Mouse (Mus musculus): Measurements from ENCODE around the gene Tln2. TPM values are rescaled to one million over a fixed set of nuclear protein-coding genes. Genes with fewer than 3 reads are reported as not detected.
A peak's percentile ranks its signal among the peaks of the same experiment; 100 is the strongest.

The Tln2 gene
- polyA plus RNA-seq, 1 experiment, result 14.0 TPM

DNA sequence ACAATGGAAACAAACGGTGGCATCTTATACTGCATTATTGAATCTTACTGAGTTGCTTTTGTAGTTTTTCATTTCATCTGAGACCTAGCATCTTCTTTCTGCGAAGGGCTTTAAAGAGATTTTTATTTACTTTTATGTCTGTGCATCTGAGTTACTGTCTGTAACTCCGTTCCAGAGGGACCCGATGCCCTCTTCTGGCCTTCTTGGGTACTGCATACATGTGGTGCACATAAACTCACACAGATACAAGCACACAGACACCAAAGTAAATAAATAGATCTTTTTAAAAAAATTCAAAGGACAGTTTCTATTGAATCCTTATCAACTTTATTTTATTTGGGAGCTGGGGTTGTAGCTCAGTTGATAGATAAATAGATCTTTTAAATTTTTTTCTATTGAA, 388.1 kb downstream of the Tln2 start:
- no peaks in the 10 kb centered on the region for H3K27me3 ChIP-seq (ENCODE audit: control insufficient read depth, insufficient read depth, insufficient read length)

DNA sequence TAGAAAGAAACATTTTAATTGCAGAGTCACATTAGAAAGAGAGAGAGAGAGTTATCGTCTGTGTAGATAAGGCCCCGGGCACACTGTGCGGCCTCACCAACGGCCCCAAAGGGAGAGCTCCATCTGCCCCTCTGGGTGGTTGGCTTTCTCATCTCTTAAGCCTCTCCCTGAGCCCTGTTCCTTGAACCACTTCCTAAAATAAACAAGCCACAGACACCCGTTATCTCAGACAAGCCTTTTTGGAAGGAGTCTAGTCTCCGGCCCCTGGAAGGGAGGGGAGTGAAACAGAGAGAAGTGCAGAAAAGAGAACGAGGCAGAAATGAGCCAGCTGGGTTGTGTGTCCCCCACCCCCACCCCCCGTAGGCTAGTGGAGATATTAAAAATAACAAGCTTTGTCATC, 388.7 kb downstream of the Tln2 start:
- TF ChIP-seq CTCF (IDR thresholded peaks at IDR 0.05; ENCODE audit: control insufficient read depth, insufficient read depth, insufficient read length) (no peak), MAX (IDR thresholded peaks at IDR 0.05) (no peak), FOSL1 (IDR thresholded peaks at IDR 0.05; ENCODE audit: insufficient read depth, low read length, poor library complexity, severe bottlenecking) (no peak), MYOG (IDR thresholded peaks at IDR 0.05; ENCODE audit: control insufficient read depth, extremely low read depth, insufficient read length) (no peak), USF1 (IDR thresholded peaks at IDR 0.05; ENCODE audit: low read depth) (no peak), MYOD1 (IDR thresholded peaks at IDR 0.05; ENCODE audit: control insufficient read depth, insufficient read length, low read depth) (no peak), CEBPB (IDR thresholded peaks at IDR 0.05; ENCODE audit: low read depth) (no peak)
- Histone ChIP-seq H3K79me2 (ENCODE audit: control insufficient read depth, insufficient read depth) (no peaks in the 10 kb centered on the region), H3ac (ENCODE audit: control insufficient read depth, insufficient read length, low read depth) (no peak overlapping the region), H3K27me3 (ENCODE audit: control insufficient read depth, insufficient read depth, insufficient read length) (no peaks in the 10 kb centered on the region), H3K4me3 (ENCODE audit: insufficient read depth, poor library complexity, severe bottlenecking) (no peak overlapping the region), H3K79me3 (ENCODE audit: low read depth) (no peaks in the 10 kb centered on the region), H3K36me3 (ENCODE audit: control insufficient read depth, insufficient read depth) (no peaks in the 10 kb centered on the region)

More for the DNA sequence above, 388.1 kb downstream of the Tln2 start:
- Histone ChIP-seq H3K79me3 (ENCODE audit: low read depth) (no peaks in the 10 kb centered on the region), H3K36me3 (ENCODE audit: control insufficient read depth, insufficient read depth) (no peaks in the 10 kb centered on the region), H3K4me3 (ENCODE audit: insufficient read depth, poor library complexity, severe bottlenecking) (no peak overlapping the region), H3K79me2 (ENCODE audit: control insufficient read depth, insufficient read depth) (no peaks in the 10 kb centered on the region), H3ac (ENCODE audit: control insufficient read depth, insufficient read length, low read depth) (no peak overlapping the region)
- TF ChIP-seq MAX (IDR thresholded peaks at IDR 0.05) (no peak), MYOG (IDR thresholded peaks at IDR 0.05; ENCODE audit: control insufficient read depth, extremely low read depth, insufficient read length) (no peak), FOSL1 (IDR thresholded peaks at IDR 0.05; ENCODE audit: insufficient read depth, low read length, poor library complexity, severe bottlenecking) (no peak), CEBPB (IDR thresholded peaks at IDR 0.05; ENCODE audit: low read depth) (no peak), CTCF (IDR thresholded peaks at IDR 0.05; ENCODE audit: control insufficient read depth, insufficient read depth, insufficient read length) (no peak), USF1 (IDR thresholded peaks at IDR 0.05; ENCODE audit: low read depth) (no peak), MYOD1 (IDR thresholded peaks at IDR 0.05; ENCODE audit: control insufficient read depth, insufficient read length, low read depth) (no peak)

DNA sequence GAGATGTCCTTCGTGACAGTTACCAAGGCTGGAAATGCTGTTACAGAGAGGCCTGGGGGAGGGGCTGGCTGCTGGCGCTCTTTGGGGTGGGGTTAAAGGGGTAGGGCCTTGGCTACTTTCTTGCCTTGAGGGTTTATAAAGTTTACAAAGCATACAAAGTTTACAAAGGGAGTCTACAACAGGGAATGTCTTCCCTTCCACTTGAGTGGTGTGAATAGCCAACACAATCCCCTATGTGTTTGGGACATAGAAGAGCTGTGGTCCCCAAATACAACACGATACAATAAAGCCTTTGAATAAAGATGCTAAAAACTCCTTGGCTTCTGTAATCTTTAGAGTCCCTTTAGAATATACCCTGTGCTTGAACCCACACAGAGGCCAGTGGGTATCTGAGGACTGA, 389.5 kb downstream of the Tln2 start:
- no peak overlapping the region for H3ac ChIP-seq (ENCODE audit: control insufficient read depth, insufficient read length, low read depth)
- H3K27me3 ChIP-seq (ENCODE audit: control insufficient read depth, insufficient read depth, insufficient read length), result no peaks in the 10 kb centered on the region
- TF ChIP-seq MAX (IDR thresholded peaks at IDR 0.05), result no peak
- TF ChIP-seq CEBPB (IDR thresholded peaks at IDR 0.05; ENCODE audit: low read depth), result no peak
- TF ChIP-seq FOSL1 (IDR thresholded peaks at IDR 0.05; ENCODE audit: insufficient read depth, low read length, poor library complexity, severe bottlenecking), result no peak
- no peak for TF ChIP-seq CTCF (IDR thresholded peaks at IDR 0.05; ENCODE audit: control insufficient read depth, insufficient read depth, insufficient read length)
- no peak for TF ChIP-seq MYOG (IDR thresholded peaks at IDR 0.05; ENCODE audit: control insufficient read depth, extremely low read depth, insufficient read length)
- no peak for TF ChIP-seq USF1 (IDR thresholded peaks at IDR 0.05; ENCODE audit: low read depth)
- TF ChIP-seq MYOD1 (IDR thresholded peaks at IDR 0.05; ENCODE audit: control insufficient read depth, insufficient read length, low read depth), result no peak
- H3K79me3 ChIP-seq (ENCODE audit: low read depth), result no peaks in the 10 kb centered on the region
- H3K4me3 ChIP-seq (ENCODE audit: insufficient read depth, poor library complexity, severe bottlenecking), result no peak overlapping the region
- H3K79me2 ChIP-seq (ENCODE audit: control insufficient read depth, insufficient read depth), result no peaks in the 10 kb centered on the region
- no peaks in the 10 kb centered on the region for H3K36me3 ChIP-seq (ENCODE audit: control insufficient read depth, insufficient read depth)

Small RNA genes lying within 50 kb of the gene (microRNA-seq; reads per million reads assigned to microRNA genes)
- 166 reads per million, percentile 77 among the genes with 10 or more reads in this experiment for gene Mir190a (ENCODE audit: borderline microRNAs expressed)

Other genes with a start within 250 kb of the Tln2 start
- gene C2cd4b, start 199.7 kb upstream of the Tln2 start, polyA plus RNA-seq (2012; fragmentation: generic; extraction: Trizol), result not detected

Measured in C2C12 (cell line).